Mouse (Mus musculus): ENCODE results near the gene Card10.

Gene Card10

DNA sequence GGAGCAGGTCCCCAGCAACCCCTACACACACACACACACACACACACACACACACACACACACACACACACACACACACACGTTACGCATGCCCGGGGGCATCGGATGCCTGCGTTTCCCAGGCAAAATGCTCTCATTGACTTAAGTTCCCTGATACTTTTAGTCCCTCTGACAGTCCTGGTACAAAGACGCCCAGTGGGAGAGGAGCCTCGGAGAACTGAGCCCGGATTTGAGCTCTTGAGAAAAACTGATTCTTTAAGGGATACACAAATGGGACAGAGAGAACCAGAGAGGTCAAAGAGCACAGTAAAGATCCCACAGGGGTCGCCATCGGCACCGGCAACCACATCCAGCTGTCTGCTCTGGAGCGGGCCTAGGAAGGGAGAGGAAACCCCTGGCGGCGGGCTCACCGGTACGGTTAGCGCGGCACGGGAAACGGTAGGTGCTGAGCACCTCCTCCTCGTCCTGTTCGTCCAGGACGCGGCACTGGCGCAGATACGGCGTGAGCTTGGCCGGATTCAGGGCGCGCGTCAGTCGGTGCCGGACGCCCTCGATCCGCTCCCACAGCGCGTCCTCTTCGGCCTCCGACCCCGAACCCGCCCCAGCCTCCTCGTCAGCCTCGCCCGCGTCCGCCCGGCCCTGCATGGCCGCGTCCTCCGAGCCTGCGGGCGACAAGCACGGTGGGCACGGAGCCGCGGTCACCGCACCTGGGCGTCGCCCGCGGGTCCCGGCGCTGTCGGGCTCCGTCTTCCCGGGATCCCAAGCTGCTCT lies 686 bp downstream of the Card10 start:
- peak; percentile 59 for DNase-seq (ENCODE audit: low read depth, low spot score)

GRCm38 (mm10) chr15:78801571-78801970 lies 1.3 kb downstream of the Card10 start:
- DNase-seq (ENCODE audit: low read depth, low spot score), result no peak

DNA sequence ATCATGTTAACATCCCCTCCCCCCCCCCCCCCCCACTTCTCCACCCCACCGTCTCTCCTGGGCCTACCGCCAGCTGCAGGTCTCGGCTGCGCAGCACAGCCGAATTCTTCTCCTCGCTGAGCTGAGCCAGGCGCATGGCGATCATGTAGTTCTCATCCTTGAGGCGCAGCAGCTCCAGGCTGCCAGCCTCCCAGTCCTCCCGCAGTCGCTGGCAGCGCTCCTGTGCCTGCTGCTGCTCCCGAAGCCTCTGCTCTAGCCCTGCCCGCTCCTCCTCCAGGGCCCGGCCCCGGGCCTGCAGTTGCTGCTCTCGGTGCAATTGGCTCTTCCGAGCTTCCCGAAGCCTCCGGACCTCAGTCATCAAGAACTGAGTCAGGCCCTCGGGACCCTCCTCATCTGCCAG lies 3.8 kb downstream of the Card10 start:
- DNase-seq (ENCODE audit: low read depth, low spot score), result no peak

DNA sequence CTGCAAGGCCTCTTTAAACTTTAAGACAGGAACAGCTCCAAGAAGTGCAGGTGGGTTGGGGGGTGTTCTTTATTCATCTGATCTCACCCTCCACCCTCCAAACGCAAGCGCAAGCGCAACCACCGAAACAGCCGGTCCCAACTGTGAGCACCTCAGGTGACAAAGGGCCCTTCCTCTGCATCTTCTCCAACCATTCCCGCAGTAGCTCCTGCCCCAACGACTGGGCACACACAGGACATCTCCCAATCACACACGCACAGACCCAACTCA lies 5.8 kb downstream of the Card10 start:
- no peak for DNase-seq (ENCODE audit: low read depth, low spot score)

DNA sequence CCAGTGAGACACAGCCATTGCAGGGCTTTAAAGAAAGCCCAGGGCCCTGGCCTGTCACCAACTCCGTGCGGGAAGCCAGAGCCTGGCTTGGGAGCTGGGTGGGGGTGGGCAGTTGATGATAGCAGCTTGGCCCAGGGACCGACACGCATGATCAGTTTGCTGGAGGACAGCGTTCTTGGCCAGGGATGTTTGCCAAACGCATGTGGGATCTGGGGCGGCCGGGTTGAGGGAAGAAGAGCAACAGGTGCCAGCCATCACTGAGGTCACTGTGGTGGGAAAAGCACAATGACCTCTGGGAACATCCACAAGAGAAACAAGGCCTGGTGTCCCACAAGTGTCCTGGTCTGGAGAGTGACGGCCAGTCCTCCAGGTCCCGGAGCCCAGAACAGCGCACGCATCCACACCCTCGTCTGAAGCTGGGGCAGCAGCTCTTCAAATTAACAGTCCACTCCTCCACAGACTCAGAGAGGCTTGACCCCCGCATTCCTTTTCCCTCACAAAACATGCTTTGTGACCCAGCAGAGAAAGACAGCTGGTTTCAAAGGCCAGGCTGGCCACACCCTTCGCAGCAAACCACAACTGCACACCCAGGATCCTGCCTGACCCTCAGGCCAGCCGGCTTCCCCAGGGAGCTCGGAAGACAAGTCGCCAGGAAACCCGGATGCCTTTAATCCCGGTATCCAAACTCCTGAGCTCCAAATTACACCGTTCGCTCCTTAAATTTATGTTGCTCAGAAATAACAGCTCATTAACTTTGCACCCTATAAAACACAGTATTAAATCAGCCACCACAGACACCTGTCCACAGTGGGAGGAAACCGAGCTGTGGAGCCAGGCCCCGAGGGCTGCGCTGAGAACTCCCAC lies 6.4 kb downstream of the Card10 start:
- DNase-seq (ENCODE audit: low read depth, low spot score), result no peak

- DNase-seq (ENCODE audit: low read depth, low spot score), result no peak
Measured at GRCm38 (mm10) chr15:78790990-78791389, 11.9 kb downstream of the Card10 start.

- DNase-seq (ENCODE audit: low read depth, low spot score), result no peak
Measured at GRCm38 (mm10) chr15:78790451-78790850, 12.4 kb downstream of the Card10 start.

- no peak for DNase-seq (ENCODE audit: low read depth, low spot score)
Measured at GRCm38 (mm10) chr15:78789721-78790323, 13.0 kb downstream of the Card10 start.

- DNase-seq (ENCODE audit: low read depth, low spot score), result no peak
Measured at GRCm38 (mm10) chr15:78788042-78788441, 14.8 kb downstream of the Card10 start.

- DNase-seq (ENCODE audit: low read depth, low spot score), result no peak
Measured at GRCm38 (mm10) chr15:78787287-78787856, 15.5 kb downstream of the Card10 start.

- DNase-seq (ENCODE audit: low read depth, low spot score), result no peak
Measured at GRCm38 (mm10) chr15:78786411-78786818, 16.4 kb downstream of the Card10 start.

GRCm38 (mm10) chr15:78785961-78786360 lies 16.9 kb downstream of the Card10 start:
- DNase-seq (ENCODE audit: low read depth, low spot score), result peak; percentile 67

- DNase-seq (ENCODE audit: low read depth, low spot score), result no peak
Measured at GRCm38 (mm10) chr15:78785258-78785657, 17.6 kb downstream of the Card10 start.

DNA sequence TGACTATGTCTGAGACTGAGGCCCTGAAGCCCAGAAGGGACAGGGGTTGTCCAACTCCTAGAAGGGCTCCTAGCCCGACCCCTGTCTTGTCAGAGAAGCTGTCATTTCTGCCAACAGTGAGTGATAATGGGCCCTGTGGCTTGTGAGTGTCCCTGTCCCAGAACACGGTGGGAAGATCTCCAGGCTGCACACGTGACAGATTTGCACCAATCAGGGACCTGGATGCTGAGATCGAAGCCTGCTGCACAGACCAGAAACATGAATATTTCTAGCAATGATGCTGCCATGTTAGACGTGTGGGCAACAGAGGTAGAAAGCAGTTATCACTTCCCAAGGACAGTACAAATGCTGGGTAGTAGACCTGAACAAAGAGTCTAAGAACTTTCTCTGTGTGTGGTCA lies 18.3 kb downstream of the Card10 start:
- no peak for DNase-seq (ENCODE audit: low read depth, low spot score)

DNA sequence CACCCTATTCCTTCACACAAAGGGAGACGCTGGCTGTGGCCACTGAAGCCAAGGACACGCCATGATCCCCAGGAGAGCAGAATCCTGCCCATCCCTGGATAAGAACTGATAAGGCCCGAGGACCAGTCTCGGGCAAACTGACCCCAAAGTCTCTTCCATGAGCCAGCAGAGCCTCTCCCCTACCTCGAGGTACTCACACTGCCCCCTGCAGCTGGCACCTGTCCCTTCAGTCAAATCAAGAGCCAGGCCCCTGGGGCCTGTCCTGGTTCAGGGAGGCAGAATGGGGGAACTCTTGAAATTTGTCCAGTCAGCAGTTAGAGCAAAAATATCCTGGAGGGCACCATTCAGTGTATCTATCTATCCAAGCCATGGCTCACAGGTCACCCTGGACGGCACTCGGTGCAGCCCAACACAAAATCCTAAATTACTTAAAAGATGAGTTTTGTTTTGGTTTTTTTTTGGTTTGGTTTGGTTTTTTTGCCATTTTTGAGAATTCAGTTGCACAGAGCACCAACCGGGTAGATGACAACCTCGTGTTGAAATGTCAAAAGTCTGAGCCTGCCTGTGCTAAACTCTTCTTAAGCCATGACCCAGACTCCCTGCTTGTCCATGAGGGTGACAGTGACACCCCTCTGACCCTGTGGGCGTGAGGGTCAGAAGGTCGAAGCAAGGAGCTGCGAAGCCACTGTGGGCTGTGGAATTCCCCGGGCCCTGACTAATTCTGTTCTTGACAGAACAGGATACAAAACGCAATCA lies 20.3 kb downstream of the Card10 start:
- DNase-seq (ENCODE audit: low read depth, low spot score), result no peak

DNA sequence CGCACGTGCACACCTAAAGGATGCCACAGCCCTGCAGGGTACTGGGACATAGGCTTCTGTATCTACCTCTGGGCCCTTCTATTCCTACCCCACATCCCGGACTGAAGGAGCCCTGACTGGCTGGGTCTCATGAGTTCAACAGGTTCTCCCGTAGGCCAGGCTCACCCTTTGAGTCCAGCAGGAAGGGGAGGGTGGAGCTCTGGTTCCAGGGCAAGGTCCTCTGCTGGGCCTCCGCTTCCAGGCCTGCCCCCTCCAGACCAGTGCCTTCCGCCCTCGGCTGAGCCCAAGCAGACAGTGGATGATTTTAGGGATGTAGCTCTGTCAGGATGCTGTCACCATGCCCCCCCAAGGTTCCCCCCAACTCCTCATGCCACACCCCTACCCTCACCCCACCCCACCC lies 21.9 kb downstream of the Card10 start:
- DNase-seq (ENCODE audit: low read depth, low spot score), result no peak

- DNase-seq (ENCODE audit: low read depth, low spot score), result no peak
Measured at GRCm38 (mm10) chr15:78780359-78780758, 22.5 kb downstream of the Card10 start.

GRCm38 (mm10) chr15:78779690-78780089 lies 23.2 kb downstream of the Card10 start:
- DNase-seq (ENCODE audit: low read depth, low spot score), result no peak

DNA sequence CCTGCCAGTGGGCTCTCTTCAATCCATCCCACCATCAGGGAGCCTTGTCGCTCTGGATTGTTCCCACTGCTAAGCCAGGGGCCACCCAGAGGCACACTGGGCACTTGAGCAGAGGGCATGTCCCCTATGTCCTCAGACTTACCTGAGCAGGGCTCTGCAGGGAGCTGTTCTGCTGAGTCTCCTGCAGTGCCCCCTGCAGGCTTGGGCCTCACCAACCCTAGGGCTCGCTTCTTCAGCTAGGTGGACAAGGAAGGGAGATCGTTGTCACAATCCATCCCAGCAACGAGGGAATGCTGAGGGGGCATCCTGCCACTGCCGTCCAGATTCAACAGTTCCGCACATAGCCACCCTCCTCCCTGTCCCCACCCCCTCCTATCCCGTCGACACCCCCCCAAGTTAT lies 23.6 kb downstream of the Card10 start:
- DNase-seq (ENCODE audit: low read depth, low spot score), result peak; percentile 40

DNA sequence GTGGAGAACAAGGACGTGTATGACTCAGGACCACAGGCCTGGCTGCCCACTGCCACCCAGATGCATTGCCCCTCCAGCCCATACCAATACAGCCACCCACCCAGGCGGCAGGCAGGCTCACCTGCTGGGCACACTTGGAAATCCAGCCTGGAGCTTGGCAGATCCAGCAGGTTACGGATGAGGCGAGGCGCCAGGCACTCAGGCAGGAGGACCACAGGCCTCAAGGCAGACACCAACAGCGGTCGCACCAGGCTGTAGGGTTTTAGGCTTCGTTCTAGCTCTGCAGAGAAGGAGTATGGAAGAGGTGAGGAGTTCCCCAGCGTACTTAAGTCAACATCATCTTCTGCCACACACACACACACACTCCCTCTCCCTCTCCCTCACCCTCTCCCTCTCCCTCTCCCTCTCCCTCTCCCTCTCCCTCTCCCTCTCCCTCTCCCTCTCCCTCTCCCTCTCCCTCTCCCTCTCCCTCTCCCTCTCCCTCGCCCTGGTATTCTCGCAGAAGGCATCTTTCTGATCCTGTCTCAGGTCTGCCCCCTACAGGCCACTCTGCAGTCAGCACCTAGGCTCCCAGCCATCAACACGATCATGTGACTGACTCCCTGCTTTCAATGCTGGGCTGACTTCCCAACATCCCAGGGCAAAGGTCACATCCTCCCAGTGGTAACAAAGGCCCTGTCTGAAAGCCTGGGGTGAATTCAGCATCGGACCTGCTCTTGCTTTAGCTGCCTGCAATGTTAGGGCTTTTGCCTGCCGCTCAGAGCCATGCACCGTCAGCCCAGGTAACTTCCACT lies 24.6 kb downstream of the Card10 start:
- peak; percentile 95 for DNase-seq (ENCODE audit: low read depth, low spot score)

DNA sequence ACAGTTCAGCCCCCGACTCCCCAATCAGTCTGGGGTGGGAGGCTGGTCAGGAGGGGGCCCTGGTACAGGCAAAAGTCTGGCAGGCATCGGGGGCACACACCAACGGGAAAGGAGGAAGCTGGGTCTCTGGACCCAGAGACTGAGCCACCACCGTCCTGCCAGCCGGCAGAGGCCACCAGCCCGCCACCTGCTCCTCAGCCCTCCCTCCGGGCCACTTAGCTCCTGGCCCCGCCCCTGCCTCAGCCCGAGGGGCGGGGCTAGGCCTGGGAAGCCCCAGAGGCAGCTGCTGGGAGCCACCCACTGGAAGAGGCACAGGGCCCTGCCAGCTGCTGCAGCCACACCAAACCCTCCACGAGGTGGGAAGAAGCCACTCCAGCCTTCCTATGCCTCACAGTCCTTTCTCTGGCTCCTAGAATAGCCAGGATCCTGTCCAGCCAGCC lies 29.5 kb downstream of the Card10 start, which contains the start of gene Mfng:
Gene Mfng, minus strand, starts transcription at position 186 of the 440 bp plus-strand sequence.
- DNase-seq (ENCODE audit: low read depth, low spot score), result peak; percentile 61
